Mouse (Mus musculus) heart, postnatal 0 days (tissue): Measurements from ENCODE around the gene Ovca2. TPM values are rescaled to one million over a fixed set of nuclear protein-coding genes. Genes with fewer than 3 reads are reported as not detected.

Source experiments
- ATAC-seq: fragments of 200-750 bp; cut with Nextera tagmentation; 2 replicates; pipeline ENCODE4 v1.8.0; 2017; ENCODE audit warnings: low read depth, moderate number of reproducible peaks, moderate library complexity; ENCODE audit not compliant: insufficient read depth
- DNase-seq: peaks from one replicate; pipeline ENCODE4 v3.0.0-alpha.2; 2016; ENCODE audit warnings: low spot score
- H3K27ac ChIP-seq: fragments of 300-500 bp; sonication (generic); 2 replicates; pipeline ENCODE4 v1.5.1; 2014; ENCODE audit warnings: low read depth, mild to moderate bottlenecking
- H3K27me3 ChIP-seq: fragments of 300-500 bp; sonication (generic); 2 replicates; pipeline ENCODE4 v1.6.1; 2014; ENCODE audit warnings: low read length, mixed read lengths; ENCODE audit not compliant: control insufficient read depth, insufficient read depth
- H3K36me3 ChIP-seq: fragments of 300-500 bp; sonication (generic); replicated peaks from 2 replicates; pipeline ENCODE4 v1.6.1; 2014; ENCODE audit warnings: low read length, mixed read lengths; ENCODE audit not compliant: control insufficient read depth, insufficient read depth
- H3K4me1 ChIP-seq: fragments of 300-500 bp; sonication (generic); 2 replicates; pipeline ENCODE4 v1.6.1; 2014; ENCODE audit warnings: antibody characterized with exemption; ENCODE audit not compliant: control insufficient read depth, insufficient read depth
- H3K4me2 ChIP-seq: fragments of 300-500 bp; sonication (generic); 2 replicates; pipeline ENCODE4 v1.6.1; 2014; ENCODE audit warnings: low read depth, mild to moderate bottlenecking, low read length, moderate library complexity
- H3K4me3 ChIP-seq: fragments of 300-500 bp; sonication (generic); 2 replicates; pipeline ENCODE4 v1.5.1; 2014; ENCODE audit warnings: low read depth, low read length
- H3K9ac ChIP-seq: fragments of 300-500 bp; sonication (generic); replicated peaks from 2 replicates; pipeline ENCODE4 v1.6.1; 2014; ENCODE audit warnings: low read depth, low read length, mixed read lengths
- H3K9me3 ChIP-seq: fragments of 300-500 bp; sonication (generic); replicated peaks from 2 replicates; pipeline ENCODE4 v1.6.1; 2016; ENCODE audit warnings: low read length; ENCODE audit not compliant: control insufficient read depth
- CTCF ChIP-seq: IDR thresholded peaks from 2 replicates; pipeline ENCODE4 v1.5.1; 2016; ENCODE audit warnings: antibody characterized with exemption, control low read depth, low read depth
- EP300 ChIP-seq: IDR thresholded peaks from 2 replicates; pipeline ENCODE4 v1.6.1; 2016; ENCODE audit warnings: antibody characterized with exemption, low read depth
- WGBS: fragments of 180-500 bp; shearing (Covaris S2); extraction: QIAGEN DNeasy Blood & Tissue Kit; methylation state at CpG from one replicate; pipeline ENCODE4 v1.1.7; 2014; 5-methylcytosine and 5-hydroxymethylcytosine counted together
- polyA plus RNA-seq: library from polyadenylated mRNA; unstranded; fragments of >200 nt; fragmentation: Nextera tagmentation; extraction: Ambion mirVana; gene quantifications from 2 replicates; pipeline ENCODE4 v1.2.1, GENCODE M21; 2015
- total RNA-seq: library from RNA; depleted of rRNA; stranded (reverse); fragments of >200 nt; gene quantifications from 2 replicates; pipeline ENCODE4 v1.2.3, GENCODE M21; 2014; ENCODE audit warnings: low replicate concordance

Ovca2 gene
- total and polyA plus RNA-seq, 2 experiments from 2014 or later: 8.9 to 12.9 TPM

- Histone ChIP-seq H3K9ac (no peak overlapping the region), H3K27me3 (peaks cover 10% of the 10 kb centered on the region), H3K4me2 (no peak overlapping the region), H3K27ac (no peak overlapping the region), H3K4me1 (peaks cover 7% of the 10 kb centered on the region; the same call in 1 of the 2 replicates), H3K9me3 (no peaks in the 10 kb centered on the region), H3K36me3 (no peaks in the 10 kb centered on the region), H3K4me3 (no peak overlapping the region)
- TF ChIP-seq CTCF: no peak
- no peak for TF ChIP-seq EP300
- no peak for DNase-seq
- WGBS: 40% methylated on average over 6 of the region's 6 CpGs
- ATAC-seq: no peak
Observed at GRCm38 (mm10) chr11:75191841-75192240, 13.2 kb upstream of the Ovca2 start.

GRCm38 (mm10) chr11:75190905-75191441 is 12.3 kb upstream of the Ovca2 start, which contains the start of gene Dph1:
TSS of gene Dph1 (minus strand) at chr11:75191241.
- Histone ChIP-seq H3K36me3 (no peaks in the 10 kb centered on the region), H3K27me3 (peaks cover 10% of the 10 kb centered on the region), H3K9ac (peak within 1 kb of the TSS; percentile 49), H3K9me3 (no peaks in the 10 kb centered on the region), H3K4me3 (peak within 1 kb of the TSS; percentile 81), H3K4me1 (peaks cover 7% of the 10 kb centered on the region; the same call in 1 of the 2 replicates), H3K27ac (peak within 1 kb of the TSS; percentile 64), H3K4me2 (peak within 1 kb of the TSS; percentile 76)
- DNase-seq (no peak), ATAC-seq (no peak)
- WGBS: 56% methylated on average over 5 of the region's 5 CpGs
- TF ChIP-seq CTCF (no peak), EP300 (no peak)

GRCm38 (mm10) chr11:75190371-75190724 is 11.7 kb upstream of the Ovca2 start:
- peak overlapping the region; percentile 76 for H3K4me2 ChIP-seq
- ATAC-seq: peak; percentile 73
- H3K4me3 ChIP-seq: peak overlapping the region; percentile 81
- peaks cover 5% of the 10 kb centered on the region for H3K36me3 ChIP-seq
- H3K27me3 ChIP-seq: peaks cover 9% of the 10 kb centered on the region
- H3K4me1 ChIP-seq: peaks cover 7% of the 10 kb centered on the region; the same call in 1 of the 2 replicates
- DNase-seq: peak; percentile 92
- H3K27ac ChIP-seq: peak overlapping the region; percentile 64
- no peak; the same call in 1 of the 2 replicates for TF ChIP-seq CTCF
- TF ChIP-seq EP300: no peak
- 2% methylated on average over 24 of the region's 24 CpGs for WGBS
- peak overlapping the region; percentile 49 for H3K9ac ChIP-seq
- no peaks in the 10 kb centered on the region for H3K9me3 ChIP-seq

GRCm38 (mm10) chr11:75189713-75190370 is 11.2 kb upstream of the Ovca2 start:
- Histone ChIP-seq H3K4me3 (peak overlapping the region; percentile 81), H3K9ac (peak overlapping the region; percentile 49), H3K36me3 (peaks cover 5% of the 10 kb centered on the region), H3K4me2 (peak overlapping the region; percentile 76), H3K4me1 (peaks cover 3% of the 10 kb centered on the region; the same call in 1 of the 2 replicates), H3K9me3 (no peaks in the 10 kb centered on the region), H3K27ac (peak overlapping the region; percentile 49), H3K27me3 (peaks cover 4% of the 10 kb centered on the region; the same call in 1 of the 2 replicates)
- TF ChIP-seq EP300 (no peak), CTCF (no peak)
- WGBS: under 1% methylated on average over 22 of the region's 22 CpGs
- DNase-seq: no peak
- ATAC-seq: 0 out of 2 replicates have a peak, but pooled peaks have one; percentile 2

GRCm38 (mm10) chr11:75184986-75185385 is 6.4 kb upstream of the Ovca2 start:
- Histone ChIP-seq H3K4me1 (no peaks in the 10 kb centered on the region), H3K9ac (no peak overlapping the region), H3K4me2 (no peak overlapping the region), H3K36me3 (peaks cover 45% of the 10 kb centered on the region), H3K27ac (no peak overlapping the region), H3K27me3 (no peaks in the 10 kb centered on the region), H3K9me3 (no peaks in the 10 kb centered on the region), H3K4me3 (no peak overlapping the region)
- DNase-seq (no peak), ATAC-seq (no peak)
- TF ChIP-seq CTCF: no peak
- TF ChIP-seq EP300: no peak
- 78% methylated on average over 2 of the region's 2 CpGs for WGBS
